Mouse (Mus musculus) lung, postnatal 25 days (tissue): ENCODE results near the gene Rmdn3.

Source experiments
- DNase-seq: peaks from one replicate; pipeline ENCODE4 v3.0.0; 2022; ENCODE audit warnings: low spot score

Gene Rmdn3

DNA sequence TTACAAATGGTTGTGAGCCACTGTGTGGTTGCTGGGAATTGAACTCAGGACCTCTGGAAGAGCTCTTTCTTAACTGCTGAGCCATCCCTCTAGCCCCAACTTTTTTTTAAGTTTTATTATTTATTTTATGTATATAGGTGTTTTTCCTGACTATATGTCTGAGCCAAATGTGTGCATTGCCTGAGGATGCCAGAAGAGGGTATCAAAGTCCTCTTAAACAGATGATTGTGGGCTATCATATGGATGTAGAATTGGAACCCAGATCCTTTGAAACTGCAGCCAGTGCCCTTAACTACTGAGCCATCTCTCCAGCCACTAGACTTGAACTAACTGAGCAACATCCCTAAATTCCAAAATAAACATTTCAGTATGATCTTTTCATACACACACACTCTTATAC, 55.3 kb downstream of the Rmdn3 start:
- DNase-seq: no peak
